ENCODE assay signal across 9 mouse cellular contexts in the genomic region with DNA sequence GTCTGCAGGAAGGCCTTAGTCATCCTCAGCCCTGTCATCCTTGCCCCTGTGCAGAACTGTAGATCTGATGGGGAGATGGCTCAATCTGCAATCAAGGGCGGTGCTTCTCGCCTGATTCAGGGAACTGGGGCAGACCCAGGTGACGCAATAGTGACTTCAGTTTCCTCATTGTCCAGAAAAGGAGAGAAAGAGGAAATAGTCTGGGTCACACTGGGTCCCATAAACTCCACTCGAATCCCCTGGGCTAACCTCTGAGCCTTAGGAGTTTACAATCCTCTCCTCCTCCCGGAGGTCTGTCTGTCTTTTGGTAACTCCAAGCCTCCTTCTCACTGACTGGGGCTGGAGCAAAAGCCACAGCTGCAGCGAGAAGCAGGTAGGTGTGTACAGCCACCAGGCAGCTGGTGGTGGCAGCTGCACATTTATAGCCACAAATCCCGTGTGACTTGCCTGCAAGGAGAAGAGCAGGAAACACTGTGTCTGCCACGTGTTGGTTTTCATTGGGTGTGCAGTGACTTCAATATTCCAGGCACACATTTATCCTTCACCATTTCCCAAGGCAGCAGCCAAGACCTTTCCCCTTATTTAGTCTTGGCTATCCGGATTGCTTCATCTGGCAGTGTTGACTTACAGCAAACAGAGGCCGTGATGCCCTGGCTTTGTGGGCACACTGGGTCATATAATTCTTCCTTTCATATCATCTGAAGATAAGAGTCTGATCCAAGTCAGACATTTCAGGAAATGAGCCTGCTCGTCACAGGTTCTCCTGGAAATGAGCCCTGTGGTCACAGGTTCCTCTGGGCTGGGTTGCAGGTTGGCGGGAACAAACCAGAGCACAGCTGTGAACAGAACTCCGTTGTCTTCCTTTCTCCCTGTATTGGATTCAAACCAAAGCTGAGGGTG.
DNase-seq lines count a peak whose midpoint lies in the region; ATAC-seq and TF ChIP-seq lines count a peak whose summit lies in the region.
"Had no signal": no experiment of that assay in that cellular context is flagged by ENCODE, and none has a peak within 500 bp of the region (broad histone marks: within the 10 kb centered on the region; RNA-seq: fewer than 3 reads in every experiment).

No protein-coding gene starts in this region.

- no peak overlapping the region for H3K4me2 ChIP-seq in hindbrain, postnatal 0 days (ENCODE audit: low read depth, low read length)
- H3K4me2 ChIP-seq in kidney, embryonic 16.5 days (replicated peaks; ENCODE audit: low read depth, low read length): no peak overlapping the region
- H3K4me2 ChIP-seq: hindbrain, embryonic 15.5 days had no signal

- WGBS in hindbrain, postnatal 0 days: 64% methylated on average over 13 of the region's 13 CpGs
- WGBS in kidney, embryonic 16.5 days: 47% methylated on average over 13 of the region's 13 CpGs

- no peak for TF ChIP-seq CTCF in hindbrain, postnatal 0 days (IDR thresholded peaks at IDR 0.05; ENCODE audit: low read depth)

- no peak overlapping the region for H3K9ac ChIP-seq in hindbrain, postnatal 0 days (replicated peaks; ENCODE audit: low read length)
- no peak overlapping the region for H3K9ac ChIP-seq in kidney, embryonic 16.5 days (replicated peaks; ENCODE audit: low read length)
- H3K9ac ChIP-seq: hindbrain, embryonic 15.5 days had no signal

- no peak overlapping the region; the same call in 1 of the 2 replicates for H3K27ac ChIP-seq in hindbrain, postnatal 0 days
- no peak overlapping the region for H3K27ac ChIP-seq in kidney, embryonic 16.5 days (ENCODE audit: low read length)
- H3K27ac ChIP-seq: hindbrain, embryonic 15.5 days had no signal

- H3K36me3 ChIP-seq in hindbrain, postnatal 0 days (ENCODE audit: insufficient read depth, low read length): no peaks in the 10 kb centered on the region
- H3K36me3 ChIP-seq in kidney, embryonic 16.5 days (ENCODE audit: insufficient read depth, low read length): no peaks in the 10 kb centered on the region
- H3K36me3 ChIP-seq: hindbrain, embryonic 15.5 days had no signal

- no peaks in the 10 kb centered on the region for H3K27me3 ChIP-seq in hindbrain, postnatal 0 days (ENCODE audit: insufficient read depth, low read length)
- no peaks in the 10 kb centered on the region for H3K27me3 ChIP-seq in kidney, embryonic 16.5 days (ENCODE audit: insufficient read depth, low read length)
- H3K27me3 ChIP-seq: hindbrain, embryonic 15.5 days had no signal

- peak; percentile 77; the same call in 1 of the 2 replicates for ATAC-seq in hindbrain, postnatal 0 days
- no peak for ATAC-seq in kidney, embryonic 16.5 days (ENCODE audit: low FRiP score, low TSS enrichment)

- no peak overlapping the region for H3K4me3 ChIP-seq in hindbrain, postnatal 0 days (ENCODE audit: low read length)
- H3K4me3 ChIP-seq in kidney, embryonic 16.5 days (ENCODE audit: low read length): no peak overlapping the region
- H3K4me3 ChIP-seq: hindbrain, embryonic 15.5 days had no signal

- peak; percentile 75 for DNase-seq in 3134 (ENCODE audit: extremely low read depth, insufficient read length, low spot score)
- peak; percentile 83 for DNase-seq in A20 (ENCODE audit: low read depth, low spot score)
- peak; percentile 73 for DNase-seq in c-Kit-positive CD71-negative TER-119-negative erythroid progenitor cells, embryonic 14.5 days (ENCODE audit: low read depth)
- DNase-seq in hindbrain, postnatal 0 days (ENCODE audit: low spot score): peak; percentile 53
- peak; percentile 87 for DNase-seq in lung, postnatal 36 days
- DNase-seq in thymus, postnatal 36 days: peak; percentile 56 to 74
- DNase-seq in T-cell, adult 2 months (ENCODE audit: low spot score): no peak

- no peaks in the 10 kb centered on the region for H3K9me3 ChIP-seq in hindbrain, postnatal 0 days (ENCODE audit: low read length)
- H3K9me3 ChIP-seq in kidney, embryonic 16.5 days (ENCODE audit: low read length): no peaks in the 10 kb centered on the region
- H3K9me3 ChIP-seq: hindbrain, embryonic 15.5 days had no signal

- H3K4me1 ChIP-seq in hindbrain, postnatal 0 days (ENCODE audit: insufficient read depth, low read length): no peaks in the 10 kb centered on the region
- no peaks in the 10 kb centered on the region for H3K4me1 ChIP-seq in kidney, embryonic 16.5 days (ENCODE audit: insufficient read depth, low read length)
